Mouse (Mus musculus) heart, postnatal 0 days (tissue): Measurements from ENCODE around the gene Mrln.

ENCODE experiments used
- CTCF ChIP-seq: IDR thresholded peaks from 2 replicates; pipeline ENCODE4 v1.5.1; 2016; ENCODE audit warnings: antibody characterized with exemption, control low read depth, low read depth
- EP300 ChIP-seq: IDR thresholded peaks from 2 replicates; pipeline ENCODE4 v1.6.1; 2016; ENCODE audit warnings: antibody characterized with exemption, low read depth

DNA sequence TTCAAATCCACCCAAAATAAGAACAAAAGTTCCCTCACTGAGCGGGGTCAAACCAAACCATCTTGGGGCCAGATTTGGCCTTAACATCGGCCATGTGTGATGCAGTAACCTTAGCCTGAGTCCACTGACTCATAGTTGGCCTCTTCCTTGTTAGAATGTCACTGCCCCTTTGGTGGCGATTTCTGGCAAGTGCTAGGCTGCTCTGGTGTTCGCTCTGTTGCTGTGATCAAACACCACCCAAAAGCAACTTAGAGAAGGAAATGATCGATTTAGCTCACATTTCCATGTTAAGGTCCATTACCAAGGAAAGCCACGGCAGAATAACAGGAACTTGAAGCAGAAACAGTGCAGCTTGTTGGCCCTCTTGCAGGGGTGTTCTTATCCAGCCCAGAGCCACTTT lies 46.3 kb downstream of the Mrln start:
- TF ChIP-seq CTCF (no peak), EP300 (no peak)
